Mouse (Mus musculus) ovary, postnatal 14 days (tissue): ENCODE data around the gene Cfap161.

Experiments
- DNase-seq: peaks from one replicate; pipeline ENCODE4 v3.0.0; 2022; ENCODE audit warnings: low spot score

Cfap161 gene

GRCm38 (mm10) chr7:83739680-83740310, 54.9 kb downstream of the Cfap161 start:
- DNase-seq, result no peak

GRCm38 (mm10) chr7:83738623-83739462, 55.8 kb downstream of the Cfap161 start:
- DNase-seq, result no peak

DNA sequence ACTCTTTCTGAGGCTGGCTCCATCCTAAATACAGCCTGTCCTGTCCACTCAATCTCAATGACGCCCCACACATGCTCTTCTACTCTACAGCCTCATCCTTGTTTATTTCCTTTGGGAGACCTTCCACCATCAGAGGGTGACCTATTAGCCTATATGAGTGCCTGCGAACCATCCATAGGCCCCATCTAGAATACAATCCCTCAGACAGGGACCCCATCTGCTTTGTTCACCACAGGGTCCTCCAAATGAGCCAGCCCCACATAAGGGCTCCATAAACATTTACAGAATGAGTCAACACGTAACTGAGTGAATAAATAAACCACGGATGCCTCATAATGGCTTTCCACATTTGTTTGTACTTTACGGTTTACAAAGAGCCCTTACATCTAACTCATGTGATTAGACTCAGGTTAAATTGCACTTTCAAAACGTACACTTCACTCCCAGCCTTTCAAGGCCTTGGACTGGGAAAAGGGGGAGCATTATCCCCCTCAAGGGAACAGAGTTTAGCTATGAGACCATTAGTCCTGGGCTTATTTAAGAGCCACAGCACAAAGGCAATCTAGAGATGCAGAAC, 56.7 kb downstream of the Cfap161 start:
- no peak for DNase-seq

GRCm38 (mm10) chr7:83736341-83737115, 58.2 kb downstream of the Cfap161 start:
- DNase-seq, result no peak

GRCm38 (mm10) chr7:83735108-83735781, 59.4 kb downstream of the Cfap161 start:
- DNase-seq, result no peak

- DNase-seq, result no peak
These were observed 60.0 kb downstream of the Cfap161 start for GRCm38 (mm10) chr7:83734671-83735082.

DNA sequence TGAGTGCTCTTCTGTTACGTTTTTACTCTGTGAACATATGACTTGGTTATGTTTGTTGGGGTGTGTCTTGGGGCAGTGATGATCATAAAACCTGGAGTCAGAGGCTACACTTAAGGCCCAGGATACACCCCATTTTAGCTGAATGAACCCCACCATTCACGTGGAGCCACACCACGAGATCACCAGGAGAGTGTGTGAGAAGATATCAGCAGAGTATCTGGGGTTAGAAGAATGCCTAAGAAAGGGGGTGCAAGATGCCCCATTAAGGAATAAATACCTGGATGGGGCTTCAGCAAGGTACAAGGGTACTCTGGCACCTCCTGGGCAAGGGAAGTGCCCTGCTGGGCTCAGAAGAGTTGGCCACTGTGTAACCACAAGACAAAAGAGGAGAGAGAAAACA, 60.4 kb downstream of the Cfap161 start:
- DNase-seq, result no peak

DNA sequence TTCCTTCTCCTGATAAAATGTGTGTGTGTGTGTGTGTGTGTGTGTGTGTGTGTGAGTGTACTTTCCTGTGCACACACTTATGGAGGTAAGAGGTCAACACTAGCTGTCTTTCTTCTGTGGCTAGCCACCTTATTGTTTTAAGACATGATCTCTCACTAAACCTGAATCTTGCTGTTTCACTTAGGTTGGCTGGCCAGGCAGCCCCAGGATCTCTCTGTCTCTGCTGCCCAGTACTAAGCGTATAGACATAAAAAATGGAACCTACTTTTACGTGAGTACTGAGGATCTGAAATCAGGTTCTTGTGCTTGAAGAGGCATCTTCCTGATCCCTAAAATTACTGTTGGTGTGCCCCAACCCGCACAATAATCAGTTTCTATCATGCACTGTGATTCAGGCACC, 61.9 kb downstream of the Cfap161 start:
- DNase-seq, result no peak

DNA sequence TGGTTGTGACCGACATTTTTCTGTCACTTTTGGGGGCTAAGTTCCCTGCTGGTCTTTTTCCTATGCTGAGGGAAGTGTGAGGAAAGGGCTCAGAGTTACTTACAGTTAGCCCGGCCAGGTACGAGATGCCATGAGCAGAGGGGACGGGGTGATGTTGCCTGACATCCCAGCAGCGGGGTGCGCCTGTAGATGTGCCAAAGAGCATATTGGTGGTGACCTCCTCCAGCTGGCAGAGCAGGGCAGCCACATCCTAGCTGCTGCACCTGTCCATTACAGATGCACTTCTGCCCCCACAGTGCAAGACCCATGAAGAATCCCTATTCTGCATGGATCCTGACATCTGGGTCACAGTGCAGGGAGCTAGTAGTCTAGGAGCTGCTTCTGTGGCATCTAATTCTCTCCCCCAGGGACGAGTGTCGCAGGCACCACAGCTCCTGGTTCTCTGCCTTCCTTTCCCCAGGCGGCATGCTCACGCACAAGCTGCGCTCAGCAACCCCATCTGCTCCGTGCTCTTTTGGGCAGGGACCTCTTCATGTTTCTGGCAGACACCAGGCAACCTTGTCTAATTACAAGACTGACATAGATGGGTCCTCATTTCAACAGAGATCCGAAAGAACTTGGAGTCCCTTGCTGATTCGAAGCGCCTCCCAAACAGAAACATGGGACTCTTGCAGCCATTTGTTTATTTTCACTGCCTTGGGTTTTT, 62.6 kb downstream of the Cfap161 start:
- DNase-seq, result no peak

DNA sequence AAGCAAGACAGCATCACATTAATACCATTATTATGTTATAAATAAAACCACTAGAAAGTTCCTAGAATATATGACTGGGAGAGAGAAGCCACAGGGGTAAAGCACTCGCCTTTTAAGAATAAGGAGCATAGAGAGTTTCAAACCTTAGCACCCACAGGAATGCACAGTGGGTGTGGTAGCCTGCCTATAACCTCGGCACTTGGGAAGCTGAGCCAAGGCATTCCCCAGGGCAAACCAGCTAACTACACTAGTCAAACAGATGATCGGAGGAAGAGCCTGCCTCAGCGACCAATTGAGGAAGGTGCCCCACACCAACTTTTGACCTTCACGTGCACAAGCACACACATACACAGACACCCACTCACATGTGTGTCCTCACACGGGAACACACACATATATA, 63.4 kb downstream of the Cfap161 start:
- DNase-seq, result no peak

GRCm38 (mm10) chr7:83726936-83727632, 67.6 kb downstream of the Cfap161 start:
- no peak for DNase-seq

DNA sequence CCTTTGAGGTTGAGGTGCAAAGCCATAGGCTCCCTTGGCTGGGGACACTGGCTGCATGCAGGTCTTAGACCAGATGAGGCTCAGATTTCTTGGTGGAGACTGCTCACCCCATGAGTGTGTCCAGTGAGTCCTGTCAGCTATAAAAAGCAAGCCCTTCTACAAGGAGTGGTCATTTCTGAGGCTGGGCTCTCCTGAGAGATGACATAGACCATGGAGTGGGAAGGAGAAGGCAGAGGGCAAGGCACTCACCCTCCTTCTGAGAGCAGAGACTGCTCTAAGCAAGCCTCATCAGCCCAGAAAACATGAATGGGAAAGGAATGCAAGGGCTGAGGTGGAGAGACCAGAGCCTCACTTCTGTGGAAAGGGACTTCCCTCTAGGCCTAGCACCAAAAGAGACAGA, 68.9 kb downstream of the Cfap161 start:
- no peak for DNase-seq

GRCm38 (mm10) chr7:83724541-83724940, 70.1 kb downstream of the Cfap161 start:
- no peak for DNase-seq
